Mouse (Mus musculus): ENCODE measurements around the gene Ankrd10. TPM values are rescaled to one million over a fixed set of nuclear protein-coding genes. Genes with fewer than 3 reads are reported as not detected.

Gene Ankrd10
- total RNA-seq, 4 experiments from 2014 or later, result 9.1 to 13.0 (median 11.0) TPM

Small RNAs within 50 kb of the gene (microRNA-seq; reads per million reads assigned to microRNA genes)
- gene Mir7238, result not detected

Other genes starting within 250 kb of the Ankrd10 start
- 1 to 10 TPM; 3.8 to 5.2 (median 4.3) TPM for gene Rab20, start 157.0 kb downstream of the Ankrd10 start, total RNA-seq (2022)
- 10 to 100 TPM; 23.8 to 29.1 (median 26.4) TPM for gene Naxd, start 138.3 kb downstream of the Ankrd10 start, total RNA-seq (2022)
- gene Cars2, start 85.0 kb downstream of the Ankrd10 start, total RNA-seq (2022), result 10 to 100 TPM; 14.9 to 17.4 (median 17.0) TPM
- 10 to 100 TPM; 10.9 to 13.4 (median 12.5) TPM for gene Ing1, start 80.2 kb downstream of the Ankrd10 start, total RNA-seq (2022)
- not detected for gene 1700016D06Rik, start 65.3 kb upstream of the Ankrd10 start, total RNA-seq (2022)
- gene Arhgef7, start 92.0 kb upstream of the Ankrd10 start, total RNA-seq (2022), result 10 to 100 TPM; 26.8 to 33.1 (median 29.5) TPM
- gene Tex29, start 204.7 kb upstream of the Ankrd10 start, total RNA-seq (2022), result not detected